Mouse (Mus musculus) CH12.LX (cell line): Measurements from ENCODE around the gene Atrip. TPM values are rescaled to one million over a fixed set of nuclear protein-coding genes. Genes with fewer than 3 reads are reported as not detected.

Experiments used
- DNase-seq: peaks from one replicate; pipeline ENCODE4 v3.0.0-alpha.2; 2013; ENCODE audit errors: extremely low read depth
- H3K27ac ChIP-seq: 2 replicates; pipeline ENCODE4 v1.5.1; 2012; ENCODE audit warnings: low read depth, mild to moderate bottlenecking, control low read depth, moderate library complexity; ENCODE audit not compliant: insufficient read depth
- H3K27me3 ChIP-seq: replicated peaks from 2 replicates; pipeline ENCODE3; 2012; ENCODE audit warnings: inconsistent platforms
- H3K36me3 ChIP-seq, 2 experiments: replicated peaks in 1 of 2; 2 replicates each; pipeline versions ENCODE3 to v1.6.1; 2012; ENCODE audit warnings: inconsistent platforms in 1 of 2, low read length in 1 of 2, mild to moderate bottlenecking in 1 of 2, mixed read lengths in 1 of 2, moderate library complexity in 1 of 2; ENCODE audit not compliant: control insufficient read depth in 1 of 2, insufficient read depth in 1 of 2
- H3K4me1 ChIP-seq, 2 experiments: 2 replicates each; pipeline ENCODE4 v1.6.1; 2012; ENCODE audit warnings: inconsistent platforms in 1 of 2, moderate library complexity in 1 of 2; ENCODE audit not compliant: insufficient read depth in 2 of 2, control insufficient read depth in 1 of 2
- H3K4me2 ChIP-seq: 2 replicates; pipeline ENCODE4 v1.6.1; 2012; ENCODE audit warnings: low read depth, mild to moderate bottlenecking, control low read depth; ENCODE audit not compliant: poor library complexity, insufficient read depth, severe bottlenecking
- H3K4me3 ChIP-seq, 3 experiments: fragments of 150-350 bp in 1 of 3; sonication (generic) in 1 of 3; replicated peaks in 1 of 3; 2 replicates each; pipeline versions ENCODE3 to v1.5.1; 2011 to 2012; ENCODE audit warnings: low read depth in 2 of 3, low read length in 2 of 3, mild to moderate bottlenecking in 2 of 3, moderate library complexity in 2 of 3, control low read depth in 1 of 3, improper control_type of control experiment in 1 of 3, inconsistent platforms in 1 of 3, mixed read lengths in 1 of 3; ENCODE audit not compliant: poor library complexity in 1 of 3
- H3K79me2 ChIP-seq: replicated peaks from 2 replicates; pipeline ENCODE4 v1.6.1; 2012; ENCODE audit warnings: mild to moderate bottlenecking, moderate library complexity; ENCODE audit not compliant: control insufficient read depth, poor library complexity, insufficient read depth, severe bottlenecking; ENCODE audit errors: extremely low read depth
- H3K9ac ChIP-seq: 2 replicates; pipeline ENCODE4 v1.6.1; 2012; ENCODE audit warnings: low read depth, mild to moderate bottlenecking, control low read depth, moderate library complexity; ENCODE audit not compliant: insufficient read depth
- H3K9me3 ChIP-seq: replicated peaks from 2 replicates; pipeline ENCODE3; 2012; ENCODE audit warnings: low read length, inconsistent platforms, mixed read lengths
- CHD2 ChIP-seq: IDR thresholded peaks from 2 replicates; pipeline ENCODE4 v1.6.1; 2011; ENCODE audit warnings: low read length, improper control_type of control experiment
- E2F4 ChIP-seq: IDR thresholded peaks from 2 replicates; pipeline ENCODE4 v1.6.1; 2011; ENCODE audit warnings: low read depth, low read length, improper control_type of control experiment; ENCODE audit not compliant: insufficient replicate concordance
- ELF1 ChIP-seq: IDR thresholded peaks from 2 replicates; pipeline ENCODE4 v1.6.1; 2014; ENCODE audit warnings: low read depth, mild to moderate bottlenecking, inconsistent platforms, low read length, improper control_type of control experiment
- EP300 ChIP-seq: IDR thresholded peaks from 2 replicates; pipeline ENCODE4 v1.6.1; 2011; ENCODE audit warnings: low read length, improper control_type of control experiment
- ETS1 ChIP-seq: conservative IDR thresholded peaks from 2 replicates; pipeline ENCODE4 v1.6.1; 2012; ENCODE audit warnings: low read depth, mild to moderate bottlenecking, inconsistent platforms, low read length, improper control_type of control experiment, moderate library complexity
- GABPA ChIP-seq: IDR thresholded peaks from 2 replicates; pipeline ENCODE4 v1.6.1; 2012; ENCODE audit warnings: low read depth, low read length, improper control_type of control experiment, inconsistent platforms; ENCODE audit not compliant: insufficient replicate concordance
- HCFC1 ChIP-seq: IDR thresholded peaks from 2 replicates; pipeline ENCODE4 v1.6.1; 2012; ENCODE audit warnings: low read depth, mild to moderate bottlenecking, inconsistent platforms, low read length, improper control_type of control experiment
- IRF4 ChIP-seq: IDR thresholded peaks from 2 replicates; pipeline ENCODE4 v1.6.1; 2014; ENCODE audit warnings: low read depth, mild to moderate bottlenecking, inconsistent platforms, low read length, improper control_type of control experiment
- JUN ChIP-seq: IDR thresholded peaks from 2 replicates; pipeline ENCODE4 v1.6.1; 2011; ENCODE audit warnings: low read depth, mild to moderate bottlenecking, low read length, improper control_type of control experiment, moderate library complexity; ENCODE audit not compliant: insufficient read depth
- JUND ChIP-seq: conservative IDR thresholded peaks from 2 replicates; pipeline ENCODE4 v1.6.1; 2011; ENCODE audit warnings: low read depth, low read length, improper control_type of control experiment
- KAT2A ChIP-seq: IDR thresholded peaks from 2 replicates; pipeline ENCODE4 v1.6.1; 2012; ENCODE audit warnings: low read length, improper control_type of control experiment, inconsistent platforms; ENCODE audit not compliant: insufficient replicate concordance
- MAX ChIP-seq: IDR thresholded peaks from 2 replicates; pipeline ENCODE4 v1.6.1; 2011; ENCODE audit warnings: low read length, improper control_type of control experiment
- MAZ ChIP-seq: IDR thresholded peaks from 2 replicates; pipeline ENCODE4 v1.6.1; 2012; ENCODE audit warnings: low read depth, mild to moderate bottlenecking, inconsistent platforms, low read length, improper control_type of control experiment, moderate library complexity
- NRF1 ChIP-seq: IDR thresholded peaks from 2 replicates; pipeline ENCODE4 v1.6.1; 2014; ENCODE audit warnings: low read depth, mild to moderate bottlenecking, inconsistent platforms, low read length, improper control_type of control experiment, moderate library complexity
- PAX5 ChIP-seq: IDR thresholded peaks from 2 replicates; pipeline ENCODE4 v1.6.1; 2012; ENCODE audit warnings: low read length, inconsistent platforms, mixed read lengths
- POLR2A ChIP-seq: IDR thresholded peaks from 2 replicates; pipeline ENCODE4 v1.6.1; 2011; ENCODE audit warnings: low read depth, mild to moderate bottlenecking, improper control_type of control experiment, low read length
- POLR2AphosphoS2 ChIP-seq: IDR thresholded peaks from 2 replicates; pipeline ENCODE4 v1.6.1; 2011; ENCODE audit warnings: low read depth, low read length, improper control_type of control experiment
- RAD21 ChIP-seq: IDR thresholded peaks from 2 replicates; pipeline ENCODE4 v1.6.1; 2011; ENCODE audit warnings: low read depth, mild to moderate bottlenecking, low read length, improper control_type of control experiment, moderate library complexity
- RCOR1 ChIP-seq: conservative IDR thresholded peaks from 2 replicates; pipeline ENCODE4 v1.6.1; 2012; ENCODE audit warnings: low read depth, mild to moderate bottlenecking, inconsistent platforms, low read length, improper control_type of control experiment
- SIN3A ChIP-seq: IDR thresholded peaks from 2 replicates; pipeline ENCODE4 v1.6.1; 2012; ENCODE audit warnings: low read length, improper control_type of control experiment, inconsistent platforms
- TBP ChIP-seq: conservative IDR thresholded peaks from 2 replicates; pipeline ENCODE4 v1.6.1; 2011; ENCODE audit warnings: low read depth, low read length, improper control_type of control experiment
- TCF12 ChIP-seq: IDR thresholded peaks from 2 replicates; pipeline ENCODE4 v1.6.1; 2014; ENCODE audit warnings: low read depth, mild to moderate bottlenecking, inconsistent platforms, low read length, improper control_type of control experiment
- UBTF ChIP-seq: IDR thresholded peaks from 2 replicates; pipeline ENCODE4 v1.6.1; 2012; ENCODE audit warnings: low read depth, mild to moderate bottlenecking, inconsistent platforms, low read length, improper control_type of control experiment, moderate library complexity
- USF2 ChIP-seq: conservative IDR thresholded peaks from 2 replicates; pipeline ENCODE4 v1.6.1; 2011; ENCODE audit warnings: low read depth, low read length, improper control_type of control experiment
- ZC3H11A ChIP-seq: IDR thresholded peaks from 2 replicates; pipeline ENCODE4 v1.6.1; 2012; ENCODE audit warnings: low read depth, mild to moderate bottlenecking, inconsistent platforms, low read length, improper control_type of control experiment
- ZKSCAN1 ChIP-seq: IDR thresholded peaks from 2 replicates; pipeline ENCODE4 v1.6.1; 2012; ENCODE audit warnings: low read depth, inconsistent platforms, low read length, improper control_type of control experiment, borderline replicate concordance
- ZMIZ1 ChIP-seq: IDR thresholded peaks from 2 replicates; pipeline ENCODE4 v1.6.1; 2012; ENCODE audit warnings: low read depth, mild to moderate bottlenecking, inconsistent platforms, low read length, improper control_type of control experiment
- dilution Hi-C: fragments of 300-500 bp; cut with MboI; formaldehyde crosslinking; loops from 2 replicates; pipeline ENCODE4 v1.14.3; 2020; ENCODE audit warnings: low sequenced_read_pairs; ENCODE audit not compliant: extremely low pct_unique_long_range_greater_than_20kb, extremely low pct_ligation_motif_present
- in situ Hi-C: fragments of 300-500 bp; cut with MboI; formaldehyde crosslinking; loops from 3 replicates; pipeline ENCODE4 v1.14.3; 2019; ENCODE audit warnings: low sequenced_read_pairs, low pct_ligation_motif_present, low pct_unique_long_range_greater_than_20kb, mixed read lengths
- polyA plus RNA-seq: library from polyadenylated mRNA; unstranded; fragments of >175 nt; gene quantifications from 2 replicates; pipeline ENCODE4 v1.2.1, GENCODE M21; 2012; ENCODE audit warnings: low read depth; ENCODE audit not compliant: insufficient read length
- total RNA-seq, 2 experiments: library from RNA; depleted of rRNA; stranded (reverse); fragments of 300-350 nt in 1 of 2; fragments of >200 nt in 1 of 2; gene quantifications; 2 replicates each; pipeline ENCODE4 v1.2.3; 2012 to 2014

Atrip gene
- total and polyA plus RNA-seq, 3 experiments = 17.6 to 24.1 (median 18.0) TPM

GRCm38 (mm10) chr9:109120956-109121355 lies 47.0 kb upstream of the Atrip start:
- H3K36me3 ChIP-seq = no peaks in the 10 kb centered on the region
- H3K4me1 ChIP-seq = peaks cover 7 to 9% of the 10 kb centered on the region in 2 experiments; a peak in 3 of 4 replicates
- no peaks in the 10 kb centered on the region for H3K9me3 ChIP-seq
- H3K4me3 ChIP-seq = no peak overlapping the region
- no peak overlapping the region for H3K27ac ChIP-seq
- H3K79me2 ChIP-seq = no peaks in the 10 kb centered on the region
- peaks cover 24% of the 10 kb centered on the region for H3K27me3 ChIP-seq
- H3K9ac ChIP-seq = no peak overlapping the region
- in situ Hi-C loops = no loop called here
- TF ChIP-seq EP300 = no peak
- no peak for TF ChIP-seq JUN
- TF ChIP-seq RAD21 = no peak
- TF ChIP-seq GABPA = no peak
- no peak for TF ChIP-seq ZC3H11A
- TF ChIP-seq E2F4 = no peak
- TF ChIP-seq UBTF = no peak
- no peak for TF ChIP-seq TBP
- no peak for TF ChIP-seq SIN3A
- no peak for TF ChIP-seq HCFC1
- TF ChIP-seq CHD2 = no peak
- no peak for TF ChIP-seq ELF1
- TF ChIP-seq JUND = no peak
- TF ChIP-seq MAX = no peak
- TF ChIP-seq PAX5 = no peak
- TF ChIP-seq RCOR1 = no peak
- no peak for TF ChIP-seq TCF12
- TF ChIP-seq KAT2A = no peak
- no peak for TF ChIP-seq USF2
- no peak overlapping the region for H3K4me2 ChIP-seq
- no peak for DNase-seq
- dilution Hi-C loops = no loop called here

- H3K4me1 ChIP-seq = peaks cover 7 to 9% of the 10 kb centered on the region in 2 experiments; a peak in 3 of 4 replicates
- dilution Hi-C loops = no loop called here
- H3K9me3 ChIP-seq = no peaks in the 10 kb centered on the region
- no peak overlapping the region for H3K4me2 ChIP-seq
- DNase-seq = no peak
- H3K79me2 ChIP-seq = no peaks in the 10 kb centered on the region
- H3K4me3 ChIP-seq = no peak overlapping the region
- peaks cover 35% of the 10 kb centered on the region for H3K27me3 ChIP-seq
- in situ Hi-C loops = loop anchor here (5.0 kb wide), 2 partner anchors 37 to 117 kb away; partner anchors contain the start of genes Ccdc51 and Tma7
- TF ChIP-seq IRF4 (no peak), ZKSCAN1 (no peak), ETS1 (no peak), RAD21 (no peak), POLR2A (no peak), GABPA (no peak), MAZ (no peak), TCF12 (no peak), NRF1 (no peak), ZMIZ1 (no peak), EP300 (no peak), MAX (no peak), POLR2AphosphoS2 (no peak), USF2 (no peak)
- H3K27ac ChIP-seq = no peak overlapping the region
- H3K36me3 ChIP-seq = no peaks in the 10 kb centered on the region
- H3K9ac ChIP-seq = no peak overlapping the region
Observed at GRCm38 (mm10) chr9:109119571-109119970, 45.6 kb upstream of the Atrip start.
